Mouse (Mus musculus) ovary, postnatal 36 days (tissue): ENCODE results near the gene D930048N14Rik.
"Not testable (repeated sequence)": the region's sequence is repeated elsewhere in the genome, so short reads cannot be mapped to it uniquely, and the experiment has no call there.

ENCODE experiments used
- DNase-seq: peaks from one replicate; pipeline ENCODE4 v3.0.0; 2022; ENCODE audit warnings: low spot score, mixed read lengths

Gene D930048N14Rik

GRCm38 (mm10) chr11:51650691-51651515 lies at the start of gene D930048N14Rik, which contains the start of gene N4bp3:
D930048N14Rik (plus strand) TSS chr11:51650954.
N4bp3 (minus strand) TSS chr11:51650842.
- DNase-seq, result peak; percentile 80

GRCm38 (mm10) chr11:51602253-51602652 lies 48.5 kb upstream of the D930048N14Rik start:
- DNase-seq, result no peak

- peak; percentile 90 for DNase-seq
Measured at GRCm38 (mm10) chr11:51605602-51606446, 44.9 kb upstream of the D930048N14Rik start.

GRCm38 (mm10) chr11:51606447-51607095 lies 44.2 kb upstream of the D930048N14Rik start, which contains the start of gene Hnrnpab:
Hnrnpab (minus strand) TSS chr11:51606847.
- peak; percentile 94 for DNase-seq

- no peak for DNase-seq
Measured at GRCm38 (mm10) chr11:51607096-51607738, 43.5 kb upstream of the D930048N14Rik start.

GRCm38 (mm10) chr11:51609266-51609909 lies 41.4 kb upstream of the D930048N14Rik start:
- no peak for DNase-seq

GRCm38 (mm10) chr11:51609940-51610339 lies 40.8 kb upstream of the D930048N14Rik start:
- not testable (repeated sequence) for DNase-seq

GRCm38 (mm10) chr11:51614256-51614655 lies 36.5 kb upstream of the D930048N14Rik start:
- no peak for DNase-seq

GRCm38 (mm10) chr11:51615129-51615528 lies 35.6 kb upstream of the D930048N14Rik start:
- DNase-seq, result no peak

- DNase-seq, result peak; percentile 75
Measured at GRCm38 (mm10) chr11:51615601-51616000, 35.2 kb upstream of the D930048N14Rik start.

GRCm38 (mm10) chr11:51616113-51616512 lies 34.6 kb upstream of the D930048N14Rik start:
- DNase-seq, result not testable (repeated sequence)

GRCm38 (mm10) chr11:51617693-51618092 lies 33.1 kb upstream of the D930048N14Rik start:
- no peak for DNase-seq

GRCm38 (mm10) chr11:51618894-51619408 lies 31.8 kb upstream of the D930048N14Rik start:
- DNase-seq, result no peak

GRCm38 (mm10) chr11:51619409-51620060 lies 31.2 kb upstream of the D930048N14Rik start, which contains the start of gene Nhp2:
Nhp2 (plus strand) TSS chr11:51619735.
- peak; percentile 90 for DNase-seq

GRCm38 (mm10) chr11:51620084-51620483 lies 30.7 kb upstream of the D930048N14Rik start:
- no peak for DNase-seq

GRCm38 (mm10) chr11:51621776-51622175 lies 29.0 kb upstream of the D930048N14Rik start:
- no peak for DNase-seq

- no peak for DNase-seq
Measured at GRCm38 (mm10) chr11:51622971-51623491, 27.7 kb upstream of the D930048N14Rik start.

GRCm38 (mm10) chr11:51625187-51625820 lies 25.4 kb upstream of the D930048N14Rik start:
- no peak for DNase-seq

- DNase-seq, result no peak
Measured at GRCm38 (mm10) chr11:51627425-51627824, 23.3 kb upstream of the D930048N14Rik start.
